Comparison of ENCODE assay signal across 19 mouse cellular contexts in genomic region chr10:64268156-64268555, GRCm38 (mm10).
DNase-seq lines count a peak whose midpoint lies in the region; ATAC-seq and TF ChIP-seq lines count a peak whose summit lies in the region.
"Had no signal": no experiment of that assay in that cellular context is flagged by ENCODE, and none has a peak within 500 bp of the region (broad histone marks: within the 10 kb centered on the region; RNA-seq: fewer than 3 reads in every experiment).

No protein-coding gene starts in this region.

- no peak for TF ChIP-seq CTCF in layer of hippocampus, adult 2 months (conservative IDR thresholded peaks at IDR 0.05)

- DNase-seq in layer of hippocampus, adult 2 months (ENCODE audit: low spot score in 2 of 2): peak; percentile 6 to 32
- DNase-seq in layer of hippocampus, postnatal 36 days: no peak
- DNase-seq in right cerebral cortex, adult 2 months (ENCODE audit: low spot score in 2 of 2): peak; percentile 25 to 37
- no peak for DNase-seq in right cerebral cortex, postnatal 25 days
- peak; percentile 28 to 39 for DNase-seq in left cerebral cortex, postnatal 14 days (ENCODE audit: low spot score in 2 of 2)
- DNase-seq in kidney, adult 8-10 months: no peak
- DNase-seq: adrenal gland, postnatal 36 days; cerebellum, adult 9-10 months; kidney, adult 11 months; liver, embryonic 13.5 days; lung, embryonic 14.5 days; lung, postnatal 36 days; thymus, adult 2 months had no signal

- ATAC-seq in inflammation-experienced regulatory T-cells, adult 6 months: no peak
- ATAC-seq: hindbrain, postnatal 0 days had no signal

- intact Hi-C loops in left cerebral cortex, postnatal 14 days (cut with DNase I): no loop called here

- H3K27ac ChIP-seq in layer of hippocampus, adult 2 months: no peak overlapping the region
- H3K27ac ChIP-seq: heart, embryonic 10.5 days; hindbrain, embryonic 10.5 days; hindbrain, postnatal 0 days; kidney, postnatal 0 days; limb, embryonic 13.5 days; liver, embryonic 13.5 days had no signal

- no peak overlapping the region for H3K4me3 ChIP-seq in layer of hippocampus, adult 2 months
- H3K4me3 ChIP-seq: heart, embryonic 10.5 days; hindbrain, embryonic 10.5 days; limb, embryonic 13.5 days; liver, embryonic 13.5 days had no signal

Comparison
In these comparisons a context has a peak if more than half of its experiments do, and no peak if none do; other contexts are left out.
1. DNase-seq: peak in layer of hippocampus, adult 2 months (2 of 2), right cerebral cortex, adult 2 months (2 of 2) and left cerebral cortex, postnatal 14 days (2 of 2); none in layer of hippocampus, postnatal 36 days (0 of 2), right cerebral cortex, postnatal 25 days (single experiment) and kidney, adult 8-10 months (0 of 2).